Mouse (Mus musculus) CH12.LX (cell line): ENCODE data around the gene Cdk15. TPM values are rescaled to one million over a fixed set of nuclear protein-coding genes. Genes with fewer than 3 reads are reported as not detected.

Source experiments
- DNase-seq: peaks from one replicate; pipeline ENCODE4 v3.0.0-alpha.2; 2013; ENCODE audit errors: extremely low read depth
- H3K27ac ChIP-seq: 2 replicates; pipeline ENCODE4 v1.5.1; 2012; ENCODE audit warnings: low read depth, mild to moderate bottlenecking, control low read depth, moderate library complexity; ENCODE audit not compliant: insufficient read depth
- H3K27me3 ChIP-seq: replicated peaks from 2 replicates; pipeline ENCODE3; 2012; ENCODE audit warnings: inconsistent platforms
- H3K36me3 ChIP-seq, 2 experiments: replicated peaks in 1 of 2; 2 replicates each; pipeline versions ENCODE3 to v1.6.1; 2012; ENCODE audit warnings: inconsistent platforms in 1 of 2, low read length in 1 of 2, mild to moderate bottlenecking in 1 of 2, mixed read lengths in 1 of 2, moderate library complexity in 1 of 2; ENCODE audit not compliant: control insufficient read depth in 1 of 2, insufficient read depth in 1 of 2
- H3K4me1 ChIP-seq, 2 experiments: 2 replicates each; pipeline ENCODE4 v1.6.1; 2012; ENCODE audit warnings: inconsistent platforms in 1 of 2, moderate library complexity in 1 of 2; ENCODE audit not compliant: insufficient read depth in 2 of 2, control insufficient read depth in 1 of 2
- H3K4me2 ChIP-seq: 2 replicates; pipeline ENCODE4 v1.6.1; 2012; ENCODE audit warnings: low read depth, mild to moderate bottlenecking, control low read depth; ENCODE audit not compliant: poor library complexity, insufficient read depth, severe bottlenecking
- H3K4me3 ChIP-seq, 3 experiments: fragments of 150-350 bp in 1 of 3; sonication (generic) in 1 of 3; replicated peaks in 1 of 3; 2 replicates each; pipeline versions ENCODE3 to v1.5.1; 2011 to 2012; ENCODE audit warnings: low read depth in 2 of 3, low read length in 2 of 3, mild to moderate bottlenecking in 2 of 3, moderate library complexity in 2 of 3, control low read depth in 1 of 3, improper control_type of control experiment in 1 of 3, inconsistent platforms in 1 of 3, mixed read lengths in 1 of 3; ENCODE audit not compliant: poor library complexity in 1 of 3
- H3K79me2 ChIP-seq: replicated peaks from 2 replicates; pipeline ENCODE4 v1.6.1; 2012; ENCODE audit warnings: mild to moderate bottlenecking, moderate library complexity; ENCODE audit not compliant: control insufficient read depth, poor library complexity, insufficient read depth, severe bottlenecking; ENCODE audit errors: extremely low read depth
- H3K9ac ChIP-seq: 2 replicates; pipeline ENCODE4 v1.6.1; 2012; ENCODE audit warnings: low read depth, mild to moderate bottlenecking, control low read depth, moderate library complexity; ENCODE audit not compliant: insufficient read depth
- H3K9me3 ChIP-seq: replicated peaks from 2 replicates; pipeline ENCODE3; 2012; ENCODE audit warnings: low read length, inconsistent platforms, mixed read lengths
- BHLHE40 ChIP-seq: IDR thresholded peaks from 2 replicates; pipeline ENCODE4 v1.6.1; 2011; ENCODE audit warnings: mild to moderate bottlenecking, low read depth, low read length, improper control_type of control experiment
- CHD2 ChIP-seq: IDR thresholded peaks from 2 replicates; pipeline ENCODE4 v1.6.1; 2011; ENCODE audit warnings: low read length, improper control_type of control experiment
- CTCF ChIP-seq, 2 experiments: IDR thresholded peaks in 1 of 2; conservative IDR thresholded peaks in 1 of 2; 2 replicates each; pipeline ENCODE4 v1.5.1; 2011 to 2012; ENCODE audit warnings: low read depth in 2 of 2, low read length in 2 of 2, improper control_type of control experiment in 1 of 2, inconsistent platforms in 1 of 2, mild to moderate bottlenecking in 1 of 2, moderate library complexity in 1 of 2
- E2F4 ChIP-seq: IDR thresholded peaks from 2 replicates; pipeline ENCODE4 v1.6.1; 2011; ENCODE audit warnings: low read depth, low read length, improper control_type of control experiment; ENCODE audit not compliant: insufficient replicate concordance
- ELF1 ChIP-seq: IDR thresholded peaks from 2 replicates; pipeline ENCODE4 v1.6.1; 2014; ENCODE audit warnings: low read depth, mild to moderate bottlenecking, inconsistent platforms, low read length, improper control_type of control experiment
- EP300 ChIP-seq: IDR thresholded peaks from 2 replicates; pipeline ENCODE4 v1.6.1; 2011; ENCODE audit warnings: low read length, improper control_type of control experiment
- ETS1 ChIP-seq: conservative IDR thresholded peaks from 2 replicates; pipeline ENCODE4 v1.6.1; 2012; ENCODE audit warnings: low read depth, mild to moderate bottlenecking, inconsistent platforms, low read length, improper control_type of control experiment, moderate library complexity
- GABPA ChIP-seq: IDR thresholded peaks from 2 replicates; pipeline ENCODE4 v1.6.1; 2012; ENCODE audit warnings: low read depth, low read length, improper control_type of control experiment, inconsistent platforms; ENCODE audit not compliant: insufficient replicate concordance
- HCFC1 ChIP-seq: IDR thresholded peaks from 2 replicates; pipeline ENCODE4 v1.6.1; 2012; ENCODE audit warnings: low read depth, mild to moderate bottlenecking, inconsistent platforms, low read length, improper control_type of control experiment
- IRF4 ChIP-seq: IDR thresholded peaks from 2 replicates; pipeline ENCODE4 v1.6.1; 2014; ENCODE audit warnings: low read depth, mild to moderate bottlenecking, inconsistent platforms, low read length, improper control_type of control experiment
- JUND ChIP-seq: conservative IDR thresholded peaks from 2 replicates; pipeline ENCODE4 v1.6.1; 2011; ENCODE audit warnings: low read depth, low read length, improper control_type of control experiment
- MAFK ChIP-seq: IDR thresholded peaks from 2 replicates; pipeline ENCODE4 v1.6.1; 2011; ENCODE audit warnings: low read length, improper control_type of control experiment; ENCODE audit not compliant: insufficient replicate concordance
- MAZ ChIP-seq: IDR thresholded peaks from 2 replicates; pipeline ENCODE4 v1.6.1; 2012; ENCODE audit warnings: low read depth, mild to moderate bottlenecking, inconsistent platforms, low read length, improper control_type of control experiment, moderate library complexity
- MEF2A ChIP-seq: IDR thresholded peaks from 2 replicates; pipeline ENCODE4 v1.6.1; 2014; ENCODE audit warnings: low read depth, mild to moderate bottlenecking, inconsistent platforms, low read length, improper control_type of control experiment, borderline replicate concordance
- MXI1 ChIP-seq: IDR thresholded peaks from 2 replicates; pipeline ENCODE4 v1.6.1; 2011; ENCODE audit warnings: mild to moderate bottlenecking, low read depth, low read length, improper control_type of control experiment
- NRF1 ChIP-seq: IDR thresholded peaks from 2 replicates; pipeline ENCODE4 v1.6.1; 2014; ENCODE audit warnings: low read depth, mild to moderate bottlenecking, inconsistent platforms, low read length, improper control_type of control experiment, moderate library complexity
- POLR2A ChIP-seq: IDR thresholded peaks from 2 replicates; pipeline ENCODE4 v1.6.1; 2011; ENCODE audit warnings: low read depth, mild to moderate bottlenecking, improper control_type of control experiment, low read length
- POLR2AphosphoS2 ChIP-seq: IDR thresholded peaks from 2 replicates; pipeline ENCODE4 v1.6.1; 2011; ENCODE audit warnings: low read depth, low read length, improper control_type of control experiment
- RCOR1 ChIP-seq: conservative IDR thresholded peaks from 2 replicates; pipeline ENCODE4 v1.6.1; 2012; ENCODE audit warnings: low read depth, mild to moderate bottlenecking, inconsistent platforms, low read length, improper control_type of control experiment
- SIN3A ChIP-seq: IDR thresholded peaks from 2 replicates; pipeline ENCODE4 v1.6.1; 2012; ENCODE audit warnings: low read length, improper control_type of control experiment, inconsistent platforms
- SMC3 ChIP-seq: IDR thresholded peaks from 2 replicates; pipeline ENCODE4 v1.6.1; 2011; ENCODE audit warnings: low read depth, low read length, improper control_type of control experiment
- TBP ChIP-seq: conservative IDR thresholded peaks from 2 replicates; pipeline ENCODE4 v1.6.1; 2011; ENCODE audit warnings: low read depth, low read length, improper control_type of control experiment
- UBTF ChIP-seq: IDR thresholded peaks from 2 replicates; pipeline ENCODE4 v1.6.1; 2012; ENCODE audit warnings: low read depth, mild to moderate bottlenecking, inconsistent platforms, low read length, improper control_type of control experiment, moderate library complexity
- USF2 ChIP-seq: conservative IDR thresholded peaks from 2 replicates; pipeline ENCODE4 v1.6.1; 2011; ENCODE audit warnings: low read depth, low read length, improper control_type of control experiment
- ZC3H11A ChIP-seq: IDR thresholded peaks from 2 replicates; pipeline ENCODE4 v1.6.1; 2012; ENCODE audit warnings: low read depth, mild to moderate bottlenecking, inconsistent platforms, low read length, improper control_type of control experiment
- ZMIZ1 ChIP-seq: IDR thresholded peaks from 2 replicates; pipeline ENCODE4 v1.6.1; 2012; ENCODE audit warnings: low read depth, mild to moderate bottlenecking, inconsistent platforms, low read length, improper control_type of control experiment
- dilution Hi-C: fragments of 300-500 bp; cut with MboI; formaldehyde crosslinking; loops from 2 replicates; pipeline ENCODE4 v1.14.3; 2020; ENCODE audit warnings: low sequenced_read_pairs; ENCODE audit not compliant: extremely low pct_unique_long_range_greater_than_20kb, extremely low pct_ligation_motif_present
- in situ Hi-C: fragments of 300-500 bp; cut with MboI; formaldehyde crosslinking; loops from 3 replicates; pipeline ENCODE4 v1.14.3; 2019; ENCODE audit warnings: low sequenced_read_pairs, low pct_ligation_motif_present, low pct_unique_long_range_greater_than_20kb, mixed read lengths
- polyA plus RNA-seq: library from polyadenylated mRNA; unstranded; fragments of >175 nt; gene quantifications from 2 replicates; pipeline ENCODE4 v1.2.1, GENCODE M21; 2012; ENCODE audit warnings: low read depth; ENCODE audit not compliant: insufficient read length
- total RNA-seq, 2 experiments: library from RNA; depleted of rRNA; stranded (reverse); fragments of 300-350 nt in 1 of 2; fragments of >200 nt in 1 of 2; gene quantifications; 2 replicates each; pipeline ENCODE4 v1.2.3; 2012 to 2014

Cdk15 gene
- total and polyA plus RNA-seq, 3 experiments, result 0.13 TPM; not detected in 2

DNA sequence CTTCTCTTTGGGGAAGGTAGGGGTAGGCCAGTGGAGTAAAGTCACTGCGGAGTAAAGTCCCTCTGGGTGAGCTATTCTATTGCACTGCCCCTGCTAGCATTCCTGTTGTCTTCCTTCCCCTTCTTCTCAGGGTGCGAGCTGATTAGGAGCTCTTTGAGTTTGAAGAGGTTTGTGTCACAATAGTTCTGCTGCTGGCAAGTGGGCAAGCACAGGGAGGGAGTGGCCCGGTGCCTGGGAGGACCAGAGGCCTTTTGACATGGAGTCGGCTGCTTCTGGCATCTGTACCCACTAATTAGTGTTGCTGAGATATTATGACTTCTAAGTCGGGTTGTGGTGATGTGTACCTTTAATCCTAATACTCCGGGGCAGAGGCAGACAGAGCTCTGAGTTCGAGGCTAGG, 124.8 kb downstream of the Cdk15 start:
- in situ Hi-C loops (no loop called here), dilution Hi-C loops (no loop called here)
- H3K4me3 ChIP-seq, result no peak overlapping the region
- H3K27ac ChIP-seq, result no peak overlapping the region
- no peaks in the 10 kb centered on the region for H3K9me3 ChIP-seq
- no peak overlapping the region for H3K4me2 ChIP-seq
- no peak for TF ChIP-seq SMC3
- no peak for TF ChIP-seq CTCF (conservative IDR thresholded peaks at IDR 0.05 in 1 of 2, IDR thresholded peaks at IDR 0.05 in 1 of 2; ENCODE audit: low read depth in 2 of 2, low read length in 2 of 2)
- no peak for TF ChIP-seq JUND
- TF ChIP-seq GABPA, result no peak
- no peak for TF ChIP-seq USF2
- TF ChIP-seq E2F4, result no peak
- no peak for TF ChIP-seq POLR2AphosphoS2
- no peak for TF ChIP-seq MXI1
- no peak for TF ChIP-seq MAZ
- TF ChIP-seq BHLHE40, result no peak
- TF ChIP-seq SIN3A, result no peak
- TF ChIP-seq ETS1, result no peak
- TF ChIP-seq RCOR1, result no peak
- TF ChIP-seq IRF4, result no peak
- TF ChIP-seq POLR2A, result no peak
- TF ChIP-seq CHD2, result no peak
- no peak for TF ChIP-seq EP300
- TF ChIP-seq ZC3H11A, result no peak
- TF ChIP-seq ELF1, result no peak
- H3K36me3 ChIP-seq, result no peaks in the 10 kb centered on the region
- peaks cover 0 to 19% of the 10 kb centered on the region in 2 experiments; a peak in 2 of 4 replicates for H3K4me1 ChIP-seq
- no peak for DNase-seq
- H3K79me2 ChIP-seq, result no peaks in the 10 kb centered on the region
- no peak overlapping the region for H3K9ac ChIP-seq
- no peaks in the 10 kb centered on the region for H3K27me3 ChIP-seq

DNA sequence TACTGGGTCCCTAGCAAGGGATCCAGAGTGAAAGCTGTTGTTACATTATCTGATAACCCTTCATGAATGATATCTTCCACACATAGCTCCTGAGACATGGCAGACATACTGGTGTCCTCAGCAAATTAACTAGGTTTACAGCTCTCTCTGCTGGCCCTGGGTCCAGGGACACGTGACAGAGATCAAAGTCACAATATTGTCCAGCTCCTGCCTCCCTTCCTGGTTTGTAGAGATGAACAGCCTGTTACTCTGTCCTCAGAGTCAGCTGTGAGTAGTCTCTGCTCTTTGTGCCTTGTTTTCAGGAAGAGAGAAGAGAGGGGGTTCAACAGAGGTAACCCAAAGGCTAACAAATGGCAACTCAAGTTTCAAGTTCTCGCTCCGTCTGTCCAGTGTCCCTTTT, 125.8 kb downstream of the Cdk15 start:
- no peak overlapping the region for H3K9ac ChIP-seq
- dilution Hi-C loops (no loop called here), in situ Hi-C loops (no loop called here)
- H3K4me3 ChIP-seq, result no peak overlapping the region
- H3K27ac ChIP-seq, result no peak overlapping the region
- no peak overlapping the region for H3K4me2 ChIP-seq
- DNase-seq, result no peak
- no peaks in the 10 kb centered on the region for H3K27me3 ChIP-seq
- no peaks in the 10 kb centered on the region for H3K9me3 ChIP-seq
- H3K36me3 ChIP-seq, result no peaks in the 10 kb centered on the region
- TF ChIP-seq ZC3H11A, result no peak
- TF ChIP-seq TBP, result no peak
- no peak for TF ChIP-seq ETS1
- TF ChIP-seq HCFC1, result no peak
- TF ChIP-seq GABPA, result no peak
- no peak for TF ChIP-seq UBTF
- no peak for TF ChIP-seq MEF2A
- no peak for TF ChIP-seq NRF1
- TF ChIP-seq ZMIZ1, result no peak
- no peak for TF ChIP-seq MAZ
- TF ChIP-seq MAFK, result no peak
- H3K79me2 ChIP-seq, result no peaks in the 10 kb centered on the region
- peaks cover 0 to 12% of the 10 kb centered on the region in 2 experiments; a peak in 2 of 4 replicates for H3K4me1 ChIP-seq
